Mouse (Mus musculus): Measurements from ENCODE around the gene Ldha.
A peak's percentile ranks its signal among the peaks of the same experiment; 100 is the strongest.

Ldha gene

DNA sequence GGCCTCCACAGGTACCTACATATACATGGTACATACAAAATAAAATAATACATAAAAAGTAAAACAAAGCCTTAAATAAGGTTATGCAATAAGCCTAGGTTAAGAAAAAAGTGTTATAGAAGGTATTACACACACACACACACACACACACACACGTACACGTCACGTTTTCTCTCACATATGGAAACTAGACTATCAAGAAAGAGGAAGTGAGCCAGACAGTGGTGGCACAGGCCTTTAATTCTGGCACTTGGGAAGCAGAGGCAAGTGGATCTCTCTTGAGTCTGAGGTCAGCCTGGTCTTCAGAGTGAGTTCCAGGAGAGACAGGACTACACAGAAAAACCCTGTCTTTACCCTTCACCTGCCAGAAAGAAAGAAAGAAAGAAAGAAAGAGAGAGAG lies 54.2 kb downstream of the Ldha start:
- DNase-seq = peak in 1 of 2 experiments; percentile 7

DNA sequence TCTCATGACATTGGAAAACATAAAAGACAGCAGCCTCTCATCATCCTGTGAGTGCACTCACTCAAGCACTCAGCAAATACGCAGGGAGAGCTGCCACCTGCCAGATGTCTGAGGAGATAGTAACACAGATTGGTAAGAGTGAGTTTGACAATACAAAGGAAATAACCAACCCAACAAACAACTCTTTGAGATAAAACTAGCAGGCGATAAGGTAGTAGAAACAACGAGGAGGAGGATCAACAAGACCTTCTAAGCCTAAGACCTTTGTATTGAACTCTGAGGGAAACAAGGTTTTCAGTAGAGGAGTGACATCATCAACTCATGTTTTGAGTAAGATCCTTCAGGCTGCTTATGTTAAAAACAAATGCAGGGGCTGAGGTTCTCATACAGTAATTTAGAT lies 58.1 kb downstream of the Ldha start:
- DNase-seq = no peak
